Mouse (Mus musculus): Measurements from ENCODE around the gene Myo10. TPM values are rescaled to one million over a fixed set of nuclear protein-coding genes. Genes with fewer than 3 reads are reported as not detected.

Gene Myo10
- total and polyA plus RNA-seq, 2 experiments from 2014 or later, result 29.2 to 30.0 TPM

DNA sequence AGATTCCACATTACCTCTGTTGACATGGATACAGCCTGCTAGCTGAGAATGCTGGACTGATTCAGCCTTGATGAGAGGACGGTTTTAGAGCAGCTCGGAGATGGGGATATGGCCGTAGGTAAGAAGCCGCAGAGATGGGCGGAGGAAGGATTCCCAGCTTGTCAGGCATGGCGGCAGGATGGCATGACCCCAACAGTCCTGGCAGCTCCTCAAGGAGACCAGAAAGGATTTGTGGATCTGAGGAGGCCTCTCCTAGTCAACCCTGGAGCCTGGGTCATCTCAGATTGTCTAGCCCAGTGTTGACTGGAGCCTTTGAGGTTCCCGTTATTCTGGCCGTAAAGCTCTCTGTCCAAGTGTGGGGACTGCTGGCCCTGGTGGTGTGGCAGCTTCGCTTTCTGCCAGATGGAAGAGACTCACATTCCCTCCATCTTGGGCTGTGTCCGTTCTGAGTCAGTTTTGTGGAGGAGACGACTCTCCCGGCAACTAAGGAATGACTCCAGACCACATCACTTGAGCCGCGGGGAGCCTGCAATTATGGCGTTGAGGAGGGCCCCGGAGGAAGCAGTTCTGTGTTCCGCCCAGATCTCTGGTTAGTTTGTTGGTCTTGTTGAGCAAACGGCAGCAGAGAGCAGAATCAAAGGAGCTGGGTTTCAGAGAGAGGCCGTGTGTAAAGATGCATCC is 84.7 kb downstream of the Myo10 start:
- Histone ChIP-seq H3K9me3 (ENCODE audit: low read length) (no peaks in the 10 kb centered on the region), H3K36me3 (ENCODE audit: insufficient read depth, low read length) (no peaks in the 10 kb centered on the region), H3K9ac (replicated peaks; ENCODE audit: low read length) (no peak overlapping the region), H3K4me1 (ENCODE audit: insufficient read depth, low read length) (no peaks in the 10 kb centered on the region), H3K4me3 (ENCODE audit: low read length) (no peak overlapping the region), H3K27ac (no peak overlapping the region), H3K4me2 (ENCODE audit: low read depth, low read length) (no peak overlapping the region), H3K27me3 (ENCODE audit: insufficient read depth, low read length) (no peaks in the 10 kb centered on the region)
- DNase-seq (ENCODE audit: low spot score), result no peak
- 89% methylated on average over 19 of the region's 19 CpGs for WGBS
- no peak for TF ChIP-seq CTCF (IDR thresholded peaks at IDR 0.05; ENCODE audit: low read depth)
- ATAC-seq, result no peak

DNA sequence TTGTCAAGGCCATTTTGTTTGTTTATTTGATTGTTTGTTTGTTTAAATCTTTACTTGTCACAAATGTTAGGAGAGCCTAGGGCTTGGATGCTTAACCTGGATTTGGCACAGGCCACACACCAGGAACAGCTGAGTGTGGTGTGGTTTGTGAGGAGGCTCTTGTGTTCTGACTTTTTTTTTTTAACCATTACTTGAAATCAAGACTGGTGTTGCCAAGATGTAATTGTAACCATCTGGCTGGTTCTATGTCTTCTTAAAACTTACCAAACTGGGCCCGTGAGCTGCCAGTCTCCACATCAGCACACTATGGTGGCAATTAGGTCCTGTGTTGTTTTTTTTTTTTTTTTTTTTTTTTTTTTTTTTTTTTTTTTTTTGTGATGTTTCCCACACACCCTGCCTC is 85.6 kb downstream of the Myo10 start:
- no peak for DNase-seq (ENCODE audit: low spot score)
- Histone ChIP-seq H3K9me3 (ENCODE audit: low read length) (no peaks in the 10 kb centered on the region), H3K9ac (replicated peaks; ENCODE audit: low read length) (no peak overlapping the region), H3K36me3 (ENCODE audit: insufficient read depth, low read length) (no peaks in the 10 kb centered on the region), H3K27ac (no peak overlapping the region), H3K4me1 (ENCODE audit: insufficient read depth, low read length) (no peaks in the 10 kb centered on the region), H3K4me2 (ENCODE audit: low read depth, low read length) (no peak overlapping the region), H3K27me3 (ENCODE audit: insufficient read depth, low read length) (no peaks in the 10 kb centered on the region), H3K4me3 (ENCODE audit: low read length) (no peak overlapping the region)
- no peak for TF ChIP-seq CTCF (IDR thresholded peaks at IDR 0.05; ENCODE audit: low read depth)
- ATAC-seq, result no peak
- 63% methylated on average over 1 of the region's 1 CpGs for WGBS

DNA sequence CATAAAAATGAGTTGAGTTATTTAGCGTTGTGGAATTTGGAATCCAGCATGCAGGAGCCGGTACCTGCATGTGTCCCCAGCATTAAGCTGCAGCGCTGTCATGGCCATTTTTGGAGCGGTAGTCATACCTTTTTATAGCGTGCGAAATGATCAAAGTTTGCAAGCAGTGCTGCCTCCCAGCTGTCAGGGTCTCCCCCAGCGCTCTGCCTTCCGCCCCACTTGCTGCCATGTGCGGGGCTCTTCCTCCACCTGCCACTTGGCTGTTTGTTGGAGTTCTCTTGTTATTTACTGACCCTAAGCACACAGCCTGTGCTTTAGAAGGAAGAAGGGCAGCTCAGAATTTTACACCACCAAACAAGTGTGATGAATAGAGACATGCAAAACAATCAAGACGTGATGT is 88.6 kb downstream of the Myo10 start:
- DNase-seq (ENCODE audit: low spot score) (no peak), ATAC-seq (no peak)
- H3K9ac ChIP-seq (replicated peaks; ENCODE audit: low read length), result no peak overlapping the region
- no peak for TF ChIP-seq CTCF (IDR thresholded peaks at IDR 0.05; ENCODE audit: low read depth)
- H3K4me3 ChIP-seq (ENCODE audit: low read length), result no peak overlapping the region
- 82% methylated on average over 10 of the region's 10 CpGs for WGBS
- H3K4me1 ChIP-seq (ENCODE audit: insufficient read depth, low read length), result 0 out of 2 replicates have a peak, but pooled peaks cover 3% of the 10 kb centered on the region
- H3K27ac ChIP-seq, result no peak overlapping the region
- H3K27me3 ChIP-seq (ENCODE audit: insufficient read depth, low read length), result no peaks in the 10 kb centered on the region
- no peaks in the 10 kb centered on the region for H3K36me3 ChIP-seq (ENCODE audit: insufficient read depth, low read length)
- no peak overlapping the region for H3K4me2 ChIP-seq (ENCODE audit: low read depth, low read length)
- H3K9me3 ChIP-seq (ENCODE audit: low read length), result no peaks in the 10 kb centered on the region

DNA sequence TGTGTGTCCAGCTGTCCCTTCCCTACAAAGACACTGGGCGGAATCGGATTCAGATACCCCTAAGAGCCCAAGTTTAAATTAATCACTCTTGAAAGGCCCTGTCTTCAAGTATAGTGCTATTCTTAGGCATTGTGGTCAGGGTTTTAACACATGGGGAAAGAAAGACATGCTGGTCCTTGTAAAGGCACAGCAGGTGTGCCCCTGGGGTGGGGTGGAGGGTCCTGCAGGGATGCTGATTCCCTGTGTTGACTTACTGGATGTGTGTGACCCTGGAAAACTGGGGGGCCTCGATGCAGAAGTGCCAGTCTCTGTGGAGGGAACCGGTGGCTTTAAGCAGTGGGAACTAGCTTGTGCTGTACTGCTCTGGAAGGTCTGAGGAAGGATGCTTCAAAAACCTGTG is 90.6 kb downstream of the Myo10 start:
- H3K27ac ChIP-seq, result no peak overlapping the region
- DNase-seq (ENCODE audit: low spot score) (no peak), ATAC-seq (no peak)
- H3K36me3 ChIP-seq (ENCODE audit: insufficient read depth, low read length), result no peaks in the 10 kb centered on the region
- WGBS, result 51% methylated on average over 4 of the region's 4 CpGs
- no peaks in the 10 kb centered on the region for H3K9me3 ChIP-seq (ENCODE audit: low read length)
- H3K4me1 ChIP-seq (ENCODE audit: insufficient read depth, low read length), result 0 out of 2 replicates have a peak, but pooled peaks cover 3% of the 10 kb centered on the region
- no peak overlapping the region for H3K4me3 ChIP-seq (ENCODE audit: low read length)
- H3K4me2 ChIP-seq (ENCODE audit: low read depth, low read length), result no peak overlapping the region
- no peaks in the 10 kb centered on the region for H3K27me3 ChIP-seq (ENCODE audit: insufficient read depth, low read length)
- no peak overlapping the region for H3K9ac ChIP-seq (replicated peaks; ENCODE audit: low read length)
- no peak for TF ChIP-seq CTCF (IDR thresholded peaks at IDR 0.05; ENCODE audit: low read depth)

DNA sequence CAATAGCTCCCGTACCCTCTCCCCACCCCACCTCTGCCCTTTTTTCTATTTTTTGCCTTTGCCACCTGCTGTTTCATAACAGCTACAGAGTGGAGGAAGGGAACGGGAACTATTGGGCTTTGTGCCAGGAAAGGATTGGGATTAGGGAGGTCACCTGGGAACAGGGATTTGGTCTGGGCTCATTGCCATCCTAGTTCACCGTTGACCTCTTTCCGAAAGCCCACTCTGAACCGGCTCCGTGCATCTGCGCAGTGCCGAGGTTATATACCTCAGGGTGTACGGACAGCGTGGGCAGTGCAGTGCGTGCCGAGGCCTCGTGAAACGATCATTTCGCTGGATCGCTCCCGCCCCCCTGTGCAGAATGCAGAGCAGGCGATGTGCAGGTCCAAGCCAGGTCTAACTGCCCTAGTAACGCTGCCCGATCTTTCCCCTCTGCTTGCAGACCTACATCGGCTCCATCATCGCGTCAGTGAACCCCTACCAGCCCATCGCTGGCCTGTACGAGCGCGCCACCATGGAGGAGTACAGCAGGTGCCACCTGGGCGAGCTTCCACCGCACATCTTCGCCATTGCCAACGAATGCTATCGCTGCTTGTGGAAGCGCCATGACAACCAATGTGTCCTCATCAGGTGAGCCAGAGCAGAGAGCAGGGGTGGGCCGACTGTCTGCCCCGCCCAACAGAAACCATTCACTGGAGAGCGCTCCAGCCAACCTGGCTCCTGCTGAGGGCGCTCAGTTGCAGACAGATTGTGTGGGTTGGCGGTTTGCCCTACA is 91.4 kb downstream of the Myo10 start:
- 0 out of 2 replicates have a peak, but pooled peaks cover 3% of the 10 kb centered on the region for H3K4me1 ChIP-seq (ENCODE audit: insufficient read depth, low read length)
- H3K36me3 ChIP-seq (ENCODE audit: insufficient read depth, low read length), result no peaks in the 10 kb centered on the region
- peak overlapping the region; percentile 56 for H3K4me2 ChIP-seq (ENCODE audit: low read depth, low read length)
- peak; percentile 83 for ATAC-seq
- H3K27ac ChIP-seq, result peak overlapping the region; percentile 78
- peak; percentile 9; the same call in 1 of the 2 replicates for TF ChIP-seq CTCF (IDR thresholded peaks at IDR 0.05; ENCODE audit: low read depth)
- WGBS, result 34% methylated on average over 38 of the region's 38 CpGs
- H3K9me3 ChIP-seq (ENCODE audit: low read length), result no peaks in the 10 kb centered on the region
- H3K4me3 ChIP-seq (ENCODE audit: low read length), result peak overlapping the region; percentile 32
- peak overlapping the region; percentile 48 for H3K9ac ChIP-seq (replicated peaks; ENCODE audit: low read length)
- DNase-seq (ENCODE audit: low spot score), result peak; percentile 74
- no peaks in the 10 kb centered on the region for H3K27me3 ChIP-seq (ENCODE audit: insufficient read depth, low read length)

DNA sequence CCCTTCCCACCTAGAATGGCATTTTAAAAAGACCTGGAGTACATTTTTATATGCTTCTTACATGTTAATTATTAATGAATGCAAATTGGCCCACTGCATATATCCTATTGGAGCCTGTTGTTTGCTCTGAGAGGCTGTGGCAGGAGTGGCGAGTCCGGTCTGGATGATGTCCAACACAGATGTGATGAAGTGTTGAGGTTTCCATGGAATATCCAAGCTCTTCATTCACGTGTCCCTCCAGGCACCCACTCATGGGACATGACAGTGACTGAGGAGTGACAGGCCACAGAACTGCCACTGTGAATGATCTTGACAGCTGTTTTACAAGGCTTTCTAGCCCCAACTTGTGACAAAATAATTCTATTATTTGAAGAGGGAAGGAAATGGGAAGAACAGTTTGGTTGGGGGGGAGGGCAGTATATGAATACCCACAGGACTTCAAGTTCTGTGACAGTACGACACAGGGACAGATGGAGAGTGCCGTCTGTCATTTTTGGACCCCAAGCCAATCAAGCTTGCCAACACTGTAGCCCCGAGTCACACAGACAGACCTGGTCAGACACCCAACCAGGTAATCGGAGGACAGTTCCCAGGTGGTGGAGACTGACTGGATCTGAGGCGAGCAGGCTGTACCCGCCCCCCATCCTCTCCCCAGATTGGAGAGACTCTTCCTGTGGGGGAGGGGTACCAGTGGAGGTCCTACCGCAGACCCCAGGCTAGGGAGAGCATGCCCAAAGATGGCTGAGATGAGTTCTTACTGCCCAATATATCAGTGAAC is 93.1 kb downstream of the Myo10 start:
- Histone ChIP-seq H3K4me3 (ENCODE audit: low read length) (no peak overlapping the region), H3K27ac (peak overlapping the region; percentile 32), H3K9ac (replicated peaks; ENCODE audit: low read length) (no peak overlapping the region), H3K27me3 (ENCODE audit: insufficient read depth, low read length) (no peaks in the 10 kb centered on the region), H3K4me1 (ENCODE audit: insufficient read depth, low read length) (0 out of 2 replicates have a peak, but pooled peaks cover 3% of the 10 kb centered on the region), H3K4me2 (ENCODE audit: low read depth, low read length) (peak overlapping the region; percentile 56), H3K36me3 (ENCODE audit: insufficient read depth, low read length) (no peaks in the 10 kb centered on the region), H3K9me3 (ENCODE audit: low read length) (no peaks in the 10 kb centered on the region)
- no peak for TF ChIP-seq CTCF (IDR thresholded peaks at IDR 0.05; ENCODE audit: low read depth)
- WGBS, result 40% methylated on average over 10 of the region's 10 CpGs
- peak; percentile 57 for ATAC-seq
- peak; percentile 64 for DNase-seq (ENCODE audit: low spot score)

Data from hindbrain, postnatal 0 days (tissue).